Mouse (Mus musculus) hindbrain, embryonic 15.5 days (tissue): Measurements from ENCODE around the gene Ndufa9. TPM values are rescaled to one million over a fixed set of nuclear protein-coding genes. Genes with fewer than 3 reads are reported as not detected.

ENCODE experiments used
- ATAC-seq: fragments of 200-750 bp; cut with Nextera tagmentation; 2 replicates; pipeline ENCODE4 v1.8.0; 2017; ENCODE audit warnings: low read depth, moderate number of reproducible peaks, moderate TSS enrichment; ENCODE audit not compliant: low FRiP score
- H3K27ac ChIP-seq: fragments of 300-500 bp; sonication (generic); replicated peaks from 2 replicates; pipeline ENCODE4 v1.5.1; 2015; ENCODE audit warnings: mild to moderate bottlenecking, inconsistent platforms
- H3K27me3 ChIP-seq: fragments of 300-500 bp; sonication (generic); 2 replicates; pipeline ENCODE4 v1.6.1; 2015; ENCODE audit warnings: control low read depth, inconsistent platforms
- H3K36me3 ChIP-seq: fragments of 300-500 bp; sonication (generic); 2 replicates; pipeline ENCODE4 v1.6.1; 2015; ENCODE audit warnings: control low read depth, inconsistent platforms
- H3K4me1 ChIP-seq: fragments of 300-500 bp; sonication (generic); replicated peaks from 2 replicates; pipeline ENCODE4 v1.6.1; 2015; ENCODE audit warnings: control low read depth, inconsistent platforms
- H3K4me2 ChIP-seq: fragments of 300-500 bp; sonication (generic); 2 replicates; pipeline ENCODE4 v1.6.1; 2015; ENCODE audit warnings: moderate library complexity, mild to moderate bottlenecking, inconsistent platforms
- H3K4me3 ChIP-seq: fragments of 300-500 bp; sonication (generic); 2 replicates; pipeline ENCODE4 v1.5.1; 2015; ENCODE audit warnings: mild to moderate bottlenecking, inconsistent platforms
- H3K9ac ChIP-seq: fragments of 300-500 bp; sonication (generic); 2 replicates; pipeline ENCODE4 v1.6.1; 2015; ENCODE audit warnings: inconsistent platforms
- H3K9me3 ChIP-seq: fragments of 300-500 bp; sonication (generic); 2 replicates; pipeline ENCODE4 v1.6.1; 2016; ENCODE audit warnings: control low read depth, inconsistent platforms
- WGBS: fragments of 180-500 bp; shearing (Covaris S2); methylation state at CpG from one replicate; pipeline ENCODE4 v1.1.7; 2015; 5-methylcytosine and 5-hydroxymethylcytosine counted together
- polyA plus RNA-seq: library from polyadenylated mRNA; unstranded; fragments of >200 nt; fragmentation: Nextera tagmentation; extraction: Ambion mirVana; gene quantifications from 2 replicates; pipeline ENCODE4 v1.2.1, GENCODE M21; 2015

Ndufa9 gene
- 185 and 194 TPM in 2 replicates for polyA plus RNA-seq

DNA sequence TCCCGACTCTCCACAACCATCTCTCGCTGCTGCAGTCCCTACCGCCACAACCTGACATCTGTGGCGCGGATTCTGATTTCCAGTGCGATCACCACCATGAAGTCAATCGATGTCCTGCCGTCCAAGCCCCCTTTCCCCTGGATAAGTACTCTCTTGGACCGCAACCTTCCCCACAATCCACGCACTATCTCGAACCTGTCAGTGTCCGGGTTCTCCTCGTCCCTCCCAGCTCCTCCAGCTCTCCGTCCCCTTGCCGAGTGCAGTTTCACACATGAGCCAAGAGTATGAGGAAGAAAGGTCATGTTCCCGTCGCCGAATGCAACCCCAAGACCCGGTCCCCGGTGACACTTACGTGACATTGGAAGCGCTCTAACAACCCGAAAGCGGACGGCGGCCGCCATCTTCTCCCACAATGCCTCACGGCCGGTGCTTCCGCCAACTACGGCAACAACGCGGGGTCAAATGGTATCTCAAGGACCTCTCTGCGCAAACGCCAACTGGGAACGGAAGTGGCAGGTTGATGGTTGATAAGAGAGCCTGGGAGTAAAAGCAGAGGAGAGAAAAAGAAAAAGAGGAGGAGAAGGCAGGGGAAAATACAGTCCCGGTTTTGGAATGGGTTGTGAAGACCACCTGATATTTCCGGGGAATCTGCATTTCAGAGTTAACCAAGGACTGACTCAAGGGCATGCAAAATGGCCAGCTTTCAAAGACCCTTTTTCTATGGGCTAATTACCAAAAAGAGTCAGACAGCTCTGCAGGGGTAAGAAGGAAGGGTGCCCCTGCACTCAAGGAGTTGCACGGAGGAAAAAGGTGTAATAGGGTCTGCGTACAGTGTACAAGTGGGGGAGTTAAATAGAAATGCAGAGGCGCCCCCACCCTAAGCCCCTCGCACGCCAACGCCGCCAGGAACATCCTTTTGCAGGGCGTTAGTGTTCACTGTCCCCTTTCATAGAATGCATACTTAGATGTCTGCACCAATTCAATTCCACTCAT lies at the start of gene Ndufa9:
Ndufa9 (minus strand) TSS at position 425 of the 993 bp plus-strand sequence.
- Histone ChIP-seq H3K27ac (peak within 1 kb of the TSS; percentile 83), H3K36me3 (peaks cover 5% of the 10 kb centered on the region), H3K4me1 (peaks cover 19% of the 10 kb centered on the region), H3K9ac (peak within 1 kb of the TSS; percentile 71), H3K27me3 (no peaks in the 10 kb centered on the region), H3K9me3 (no peaks in the 10 kb centered on the region), H3K4me2 (peak within 1 kb of the TSS; percentile 73), H3K4me3 (peak within 1 kb of the TSS; percentile 72)
- WGBS: 6% methylated on average over 46 of the region's 46 CpGs
- peak; percentile 91 for ATAC-seq

DNA sequence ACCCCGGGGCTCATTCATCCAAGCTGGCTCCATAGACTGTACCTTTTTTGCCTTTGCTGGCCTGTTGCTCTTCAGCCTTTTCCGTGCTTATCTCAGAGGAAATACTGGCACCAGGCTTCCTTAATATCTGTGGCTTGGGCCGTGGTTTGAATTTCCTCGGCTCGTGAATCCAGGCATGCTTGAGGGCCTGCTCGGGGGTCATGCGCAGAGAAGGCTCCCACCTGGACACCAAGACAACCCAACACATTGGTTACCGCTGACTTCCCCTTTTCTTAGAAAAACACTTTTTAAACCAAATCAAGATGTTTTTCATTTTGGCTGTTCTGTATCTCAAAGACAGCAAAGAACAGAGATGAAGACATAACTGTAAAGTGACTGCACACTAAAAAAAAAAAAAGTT lies 28.2 kb upstream of the Ndufa9 start:
- ATAC-seq: no peak
- no peaks in the 10 kb centered on the region for H3K27me3 ChIP-seq
- no peak overlapping the region for H3K27ac ChIP-seq
- no peak overlapping the region for H3K9ac ChIP-seq
- no peaks in the 10 kb centered on the region for H3K4me1 ChIP-seq
- 87% methylated on average over 8 of the region's 8 CpGs for WGBS
- no peak overlapping the region for H3K4me2 ChIP-seq
- H3K4me3 ChIP-seq: no peak overlapping the region
- no peaks in the 10 kb centered on the region for H3K9me3 ChIP-seq
- H3K36me3 ChIP-seq: no peaks in the 10 kb centered on the region

DNA sequence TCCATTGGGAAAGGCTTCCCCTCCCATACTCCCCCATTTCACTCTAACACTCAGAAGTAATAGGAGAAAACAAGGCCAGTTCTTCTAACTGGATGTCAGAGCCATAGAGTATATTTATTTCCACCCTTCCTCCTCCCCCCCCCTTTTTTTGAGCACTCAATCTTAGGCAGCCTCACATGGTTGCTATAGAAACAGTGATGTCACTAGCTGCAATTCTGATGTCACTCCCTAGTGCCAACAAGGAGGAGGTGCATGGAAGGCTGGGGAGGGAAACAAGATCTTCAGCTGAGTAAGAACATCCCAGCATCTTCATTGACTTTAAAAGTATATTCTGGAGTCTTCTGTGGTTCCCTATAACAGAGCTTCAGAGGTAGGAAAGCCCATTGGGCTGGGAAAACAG lies 3.9 kb upstream of the Ndufa9 start, which contains the start of gene Akap3:
Akap3 (plus strand) TSS at position 218 of the 400 bp plus-strand sequence.
- no peak within 1 kb of the TSS for H3K27ac ChIP-seq
- peaks cover 10% of the 10 kb centered on the region for H3K4me1 ChIP-seq
- no peak for ATAC-seq
- no peak within 1 kb of the TSS for H3K4me3 ChIP-seq
- H3K9ac ChIP-seq: no peak within 1 kb of the TSS
- H3K9me3 ChIP-seq: no peaks in the 10 kb centered on the region
- H3K27me3 ChIP-seq: no peaks in the 10 kb centered on the region
- no peaks in the 10 kb centered on the region for H3K36me3 ChIP-seq
- no peak within 1 kb of the TSS for H3K4me2 ChIP-seq

DNA sequence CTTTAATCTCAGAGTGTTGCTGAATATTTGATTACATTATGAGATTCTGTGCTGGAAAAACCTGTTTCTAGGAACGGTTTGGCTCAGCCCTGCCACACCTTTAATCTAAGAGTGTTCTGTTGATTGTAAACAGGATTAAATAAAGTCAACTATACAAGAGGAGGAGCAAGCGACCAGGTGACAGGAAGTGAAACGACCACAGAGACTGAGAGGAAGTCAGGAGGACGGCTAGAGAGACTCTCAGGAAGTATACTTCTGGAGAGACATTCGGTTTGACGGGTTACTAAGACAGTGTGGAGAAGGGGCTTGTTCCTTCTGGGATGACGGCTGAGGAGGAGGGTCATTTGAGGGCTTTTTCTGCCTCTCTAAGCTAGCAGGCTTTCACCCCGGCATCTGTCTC lies 12.3 kb downstream of the Ndufa9 start:
- Histone ChIP-seq H3K4me1 (no peaks in the 10 kb centered on the region), H3K9me3 (no peaks in the 10 kb centered on the region), H3K4me2 (no peak overlapping the region), H3K4me3 (no peak overlapping the region), H3K9ac (no peak overlapping the region), H3K27ac (no peak overlapping the region), H3K36me3 (peaks cover 92% of the 10 kb centered on the region), H3K27me3 (no peaks in the 10 kb centered on the region)
- no peak for ATAC-seq
- 90% methylated on average over 8 of the region's 8 CpGs for WGBS

DNA sequence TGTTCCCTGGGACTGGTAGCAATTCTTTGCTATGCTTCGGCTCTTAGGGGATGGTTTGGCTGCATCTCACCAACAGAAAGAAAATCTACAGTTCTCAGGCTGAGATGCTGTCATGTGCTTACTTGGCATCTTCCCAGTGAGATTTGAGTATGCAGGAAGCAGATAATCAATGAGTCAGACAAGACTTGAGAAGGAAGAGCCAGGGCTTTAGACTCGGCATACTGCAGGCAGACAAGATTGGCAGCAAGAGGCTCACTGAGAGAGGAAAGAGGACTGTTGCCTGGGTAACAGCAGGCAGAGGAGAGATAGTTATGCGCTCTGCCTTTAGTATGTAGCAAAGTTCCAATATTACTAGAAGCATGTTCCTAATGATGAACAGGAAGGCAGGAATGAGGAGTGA lies 25.8 kb downstream of the Ndufa9 start:
- no peaks in the 10 kb centered on the region for H3K9me3 ChIP-seq
- peaks cover 81% of the 10 kb centered on the region for H3K36me3 ChIP-seq

DNA sequence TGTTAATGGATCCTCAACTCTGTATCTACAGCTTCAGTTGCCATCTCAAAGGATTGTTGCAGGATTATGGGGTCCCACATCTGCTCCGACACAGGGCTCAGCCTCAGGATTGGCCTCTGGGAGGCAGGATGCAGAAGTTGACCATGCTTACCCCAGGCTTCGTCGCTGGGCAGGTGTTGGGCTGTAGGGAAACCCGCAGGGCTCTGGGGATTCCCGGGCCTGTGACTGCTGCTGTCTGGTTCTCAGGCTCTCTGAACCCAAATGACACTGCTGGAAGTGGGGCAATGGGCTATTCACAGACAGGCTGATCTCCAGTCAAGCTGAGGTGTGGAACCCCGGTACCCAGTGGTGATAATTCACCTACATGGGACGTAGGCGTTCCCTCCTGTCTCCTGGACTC lies 32.6 kb downstream of the Ndufa9 start:
- Histone ChIP-seq H3K27me3 (no peaks in the 10 kb centered on the region), H3K4me2 (no peak overlapping the region), H3K9ac (no peak overlapping the region), H3K4me1 (no peaks in the 10 kb centered on the region), H3K27ac (no peak overlapping the region), H3K9me3 (no peaks in the 10 kb centered on the region), H3K4me3 (no peak overlapping the region), H3K36me3 (peaks cover 15% of the 10 kb centered on the region)
- 93% methylated on average over 8 of the region's 8 CpGs for WGBS
- no peak for ATAC-seq

More for the DNA sequence above, 25.8 kb downstream of the Ndufa9 start:
- no peak for ATAC-seq
- WGBS: 86% methylated on average over 3 of the region's 3 CpGs
- Histone ChIP-seq H3K9ac (no peak overlapping the region), H3K4me3 (no peak overlapping the region), H3K27ac (no peak overlapping the region), H3K27me3 (no peaks in the 10 kb centered on the region), H3K4me1 (no peaks in the 10 kb centered on the region), H3K4me2 (no peak overlapping the region)

DNA sequence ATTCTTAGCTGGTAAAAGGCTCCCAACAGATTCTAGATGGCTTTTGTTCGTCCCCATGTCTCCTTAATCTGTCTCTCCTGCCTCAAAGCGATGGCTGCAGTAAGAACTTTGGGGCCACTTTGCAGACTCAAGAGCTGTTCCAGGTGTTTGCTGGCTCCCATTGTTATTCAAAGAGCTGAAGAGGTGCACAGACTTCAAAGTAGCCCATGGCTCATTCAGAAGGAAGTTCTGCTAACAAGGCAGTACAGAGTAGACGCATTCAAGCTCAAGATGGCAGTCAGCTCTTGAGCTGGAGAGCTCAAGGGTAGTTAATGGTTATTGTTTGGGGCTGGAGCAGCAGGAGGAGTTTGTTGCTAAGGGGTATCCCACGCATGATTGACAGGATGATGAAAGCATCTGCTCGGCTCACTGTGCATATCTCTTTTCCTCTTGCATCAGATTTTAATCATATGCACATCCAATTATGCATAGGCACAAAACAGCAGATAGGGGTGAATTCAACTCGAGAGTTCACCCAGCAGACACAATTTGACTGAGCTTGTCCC lies 33.7 kb downstream of the Ndufa9 start:
- H3K9me3 ChIP-seq: no peaks in the 10 kb centered on the region
- no peak overlapping the region for H3K27ac ChIP-seq
- H3K4me3 ChIP-seq: no peak overlapping the region
- H3K9ac ChIP-seq: no peak overlapping the region
- no peaks in the 10 kb centered on the region for H3K27me3 ChIP-seq
- no peak for ATAC-seq
- no peak overlapping the region for H3K4me2 ChIP-seq
- peaks cover 4% of the 10 kb centered on the region for H3K36me3 ChIP-seq
- no peaks in the 10 kb centered on the region for H3K4me1 ChIP-seq
- WGBS: 56% methylated on average over 6 of the region's 6 CpGs

DNA sequence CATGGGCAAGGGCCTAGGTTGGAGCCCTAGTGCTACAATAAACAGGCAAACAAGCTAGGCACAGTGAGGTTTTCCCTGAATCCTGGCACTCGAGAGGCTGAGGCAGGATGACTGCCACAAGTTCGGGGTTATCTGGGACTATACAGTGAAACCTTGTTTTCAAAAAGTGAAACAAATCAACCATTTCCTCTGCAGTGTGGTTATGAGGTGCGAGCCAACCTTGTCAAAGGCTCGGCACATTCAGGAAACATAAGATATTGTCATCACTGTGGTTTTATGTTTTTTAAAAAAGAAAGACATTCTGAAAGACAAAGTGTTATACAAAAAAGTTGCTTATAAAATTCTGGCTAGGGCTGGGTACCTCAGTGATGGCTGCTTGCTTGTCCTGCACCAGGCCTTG lies 37.5 kb downstream of the Ndufa9 start:
- H3K4me2 ChIP-seq: no peak overlapping the region
- H3K9ac ChIP-seq: no peak overlapping the region
- H3K27ac ChIP-seq: no peak overlapping the region
- H3K4me1 ChIP-seq: no peaks in the 10 kb centered on the region
- H3K9me3 ChIP-seq: no peaks in the 10 kb centered on the region
- H3K4me3 ChIP-seq: no peak overlapping the region
- no peak for ATAC-seq
- H3K27me3 ChIP-seq: no peaks in the 10 kb centered on the region
- H3K36me3 ChIP-seq: no peaks in the 10 kb centered on the region
- WGBS: 92% methylated on average over 4 of the region's 4 CpGs

DNA sequence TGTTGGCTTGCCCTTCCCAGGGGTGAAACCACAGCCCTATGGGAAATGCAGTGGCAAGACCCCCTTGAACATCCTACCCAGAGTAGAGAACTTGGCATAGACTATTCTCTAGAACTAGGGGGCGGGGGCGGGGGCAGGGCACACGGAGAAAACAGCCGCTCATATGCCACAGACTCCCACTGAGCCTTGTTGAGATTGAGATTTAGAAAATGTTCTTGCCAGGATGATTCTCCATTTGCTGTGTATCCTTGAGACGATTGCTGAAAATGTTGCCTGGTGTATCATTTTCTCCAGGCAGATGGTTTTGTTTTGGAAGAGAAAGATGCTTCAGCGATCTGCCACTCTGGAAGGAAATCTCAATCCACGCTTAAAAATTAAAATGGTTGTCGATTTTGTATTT lies 40.4 kb downstream of the Ndufa9 start:
- no peak overlapping the region for H3K4me2 ChIP-seq
- ATAC-seq: no peak
- no peaks in the 10 kb centered on the region for H3K4me1 ChIP-seq
- no peak overlapping the region for H3K4me3 ChIP-seq
- WGBS: 86% methylated on average over 8 of the region's 8 CpGs
- H3K27me3 ChIP-seq: no peaks in the 10 kb centered on the region
- no peak overlapping the region for H3K9ac ChIP-seq
- H3K9me3 ChIP-seq: no peaks in the 10 kb centered on the region
- H3K27ac ChIP-seq: no peak overlapping the region
- no peaks in the 10 kb centered on the region for H3K36me3 ChIP-seq

DNA sequence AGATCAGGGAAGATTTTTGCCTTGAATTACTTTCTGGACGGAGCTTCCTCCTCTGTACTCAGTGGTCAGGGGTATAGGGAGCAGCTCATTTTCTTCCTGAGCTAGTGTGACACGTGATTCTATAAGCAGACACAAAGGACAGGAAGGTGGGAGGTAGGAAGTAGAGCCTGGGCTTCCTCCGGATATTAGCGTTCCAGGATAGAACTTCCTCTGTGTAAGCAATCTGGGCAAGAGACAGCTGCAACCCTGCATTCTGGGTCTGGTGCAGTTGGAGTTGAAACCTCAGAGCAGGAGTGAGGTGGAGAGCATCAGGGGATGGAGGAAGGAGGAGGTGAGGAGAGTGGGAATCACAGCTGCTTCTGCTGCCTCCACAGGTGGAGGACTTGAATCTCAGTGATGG lies 40.8 kb downstream of the Ndufa9 start:
- ATAC-seq: no peak
- Histone ChIP-seq H3K9ac (no peak overlapping the region), H3K4me3 (no peak overlapping the region), H3K36me3 (no peaks in the 10 kb centered on the region), H3K9me3 (no peaks in the 10 kb centered on the region), H3K27ac (no peak overlapping the region), H3K27me3 (no peaks in the 10 kb centered on the region), H3K4me2 (no peak overlapping the region), H3K4me1 (no peaks in the 10 kb centered on the region)
- 73% methylated on average over 4 of the region's 4 CpGs for WGBS

DNA sequence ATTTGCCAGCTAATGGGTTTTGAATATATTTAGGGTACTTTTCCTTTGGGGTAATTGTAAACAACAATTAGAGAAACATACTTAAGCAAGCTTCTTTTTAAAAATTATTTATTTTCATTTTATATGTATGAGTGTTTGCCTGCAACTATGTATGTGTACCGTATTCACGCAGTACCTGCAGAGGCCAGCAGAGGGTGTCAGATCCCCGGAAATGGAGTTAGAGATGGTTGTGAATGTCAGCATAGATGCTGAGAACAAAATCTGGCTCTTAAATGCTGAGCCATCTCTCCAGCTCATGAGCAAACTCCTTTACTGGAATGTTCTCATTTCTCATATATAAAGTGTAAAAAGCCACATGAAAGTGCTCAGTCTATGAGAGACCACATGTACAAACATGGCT lies 42.2 kb downstream of the Ndufa9 start:
- H3K9me3 ChIP-seq: no peaks in the 10 kb centered on the region
- H3K27me3 ChIP-seq: no peaks in the 10 kb centered on the region
- H3K4me3 ChIP-seq: no peak overlapping the region
- H3K36me3 ChIP-seq: no peaks in the 10 kb centered on the region
- no peak overlapping the region for H3K4me2 ChIP-seq
- no peak for ATAC-seq
- H3K27ac ChIP-seq: no peak overlapping the region
- WGBS: 90% methylated on average over 3 of the region's 3 CpGs
- no peaks in the 10 kb centered on the region for H3K4me1 ChIP-seq
- no peak overlapping the region for H3K9ac ChIP-seq

DNA sequence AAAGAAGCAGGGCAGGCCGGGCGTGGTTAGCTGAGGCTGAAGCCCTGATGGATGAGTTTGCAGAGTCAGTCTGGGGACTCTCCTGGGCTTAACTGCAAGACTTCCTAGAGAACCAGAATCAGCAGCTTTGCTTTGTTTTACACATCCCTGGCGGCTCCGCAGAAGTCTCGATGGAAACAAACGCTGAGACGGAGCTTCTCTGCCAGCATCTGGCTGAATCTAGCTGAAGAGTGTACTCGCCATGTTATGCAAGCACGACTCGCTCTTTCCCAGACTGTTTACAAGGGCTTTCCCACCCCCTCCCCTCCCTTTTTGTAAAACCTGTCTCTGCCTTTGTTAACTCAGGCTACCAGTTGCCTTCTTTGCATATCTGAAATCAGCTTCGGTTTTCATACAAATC lies 46.0 kb downstream of the Ndufa9 start:
- no peaks in the 10 kb centered on the region for H3K27me3 ChIP-seq
- H3K4me1 ChIP-seq: no peaks in the 10 kb centered on the region
- no peaks in the 10 kb centered on the region for H3K9me3 ChIP-seq
- H3K9ac ChIP-seq: no peak overlapping the region
- H3K4me3 ChIP-seq: no peak overlapping the region
- H3K36me3 ChIP-seq: no peaks in the 10 kb centered on the region
- no peak overlapping the region for H3K4me2 ChIP-seq
- H3K27ac ChIP-seq: no peak overlapping the region
- no peak for ATAC-seq
- WGBS: 25% methylated on average over 11 of the region's 11 CpGs
